Mouse (Mus musculus): ENCODE results near the gene Mpp2. TPM values are rescaled to one million over a fixed set of nuclear protein-coding genes. Genes with fewer than 3 reads are reported as not detected.

Mpp2 gene
- polyA plus RNA-seq, 1 experiment, result not detected

DNA sequence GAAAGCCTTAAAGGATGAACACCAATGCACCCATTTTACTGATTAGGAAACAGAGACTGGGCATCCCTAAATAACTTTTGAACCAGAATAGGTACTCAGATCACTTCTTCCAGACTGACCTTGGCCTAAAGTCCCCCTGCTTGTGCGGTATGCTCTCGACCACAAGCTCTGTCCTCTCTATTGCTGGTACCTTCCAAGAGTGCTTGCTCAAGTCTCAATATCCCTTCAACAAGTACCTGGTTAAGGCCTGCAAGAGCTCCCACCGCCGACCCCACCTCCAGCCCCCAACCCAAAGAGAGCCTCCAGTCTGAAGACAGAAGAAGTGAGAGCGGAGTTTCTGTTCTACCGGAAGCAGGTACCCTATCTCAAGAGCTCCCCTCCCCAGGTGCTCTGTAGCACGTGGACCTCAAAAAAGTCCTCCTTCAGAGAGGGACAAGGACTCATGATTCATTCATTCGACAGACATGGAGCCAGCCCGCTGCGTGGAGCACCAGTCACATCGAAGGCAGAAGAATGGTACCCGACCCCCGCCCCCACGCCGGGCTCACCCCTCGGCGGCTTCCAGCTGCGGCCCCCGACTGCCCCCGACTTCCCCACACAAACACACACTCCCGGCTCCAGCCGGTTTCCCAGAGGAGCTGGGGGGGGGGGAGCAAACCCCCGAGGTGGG is 62.2 kb downstream of the Mpp2 start:
- no peak overlapping the region; the same call in 1 of the 2 replicates for H3K27ac ChIP-seq (ENCODE audit: insufficient read depth, low read depth, low read length)
- peaks cover 28% of the 10 kb centered on the region for H3K4me1 ChIP-seq (ENCODE audit: control insufficient read depth, insufficient read depth, low read length)
- no peak for TF ChIP-seq CTCF (IDR thresholded peaks at IDR 0.05; ENCODE audit: insufficient read depth, low read depth, low read length)
- H3K4me3 ChIP-seq (ENCODE audit: insufficient read depth, low read depth, low read length), result peak overlapping the region; percentile 73
- WGBS, result 8% methylated on average over 23 of the region's 23 CpGs

DNA sequence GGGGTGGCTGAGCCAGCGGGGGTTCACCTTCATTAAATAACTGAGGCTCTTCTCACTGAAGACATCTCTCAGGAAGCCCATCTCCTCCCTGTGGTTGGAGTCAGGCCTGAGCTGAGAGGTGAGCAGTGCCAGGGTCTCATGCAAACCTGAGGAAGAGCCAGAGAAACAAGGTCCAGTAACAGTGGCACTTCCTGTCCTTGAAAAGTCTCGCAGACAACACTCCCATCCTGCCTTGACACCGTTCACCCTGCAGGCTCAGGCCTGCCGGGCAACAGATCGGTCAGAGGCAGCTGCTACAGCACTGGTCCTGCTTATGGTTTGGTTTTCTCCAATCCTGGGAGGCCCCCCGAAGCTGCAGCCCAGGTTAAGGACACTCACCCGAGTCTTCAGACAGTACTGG is 63.0 kb downstream of the Mpp2 start:
- no peak overlapping the region; the same call in 1 of the 2 replicates for H3K27ac ChIP-seq (ENCODE audit: insufficient read depth, low read depth, low read length)
- H3K4me3 ChIP-seq (ENCODE audit: insufficient read depth, low read depth, low read length), result peak overlapping the region; percentile 73
- peaks cover 28% of the 10 kb centered on the region for H3K4me1 ChIP-seq (ENCODE audit: control insufficient read depth, insufficient read depth, low read length)
- TF ChIP-seq CTCF (IDR thresholded peaks at IDR 0.05; ENCODE audit: insufficient read depth, low read depth, low read length), result no peak
- no peak for TF ChIP-seq POLR2A (IDR thresholded peaks at IDR 0.05; ENCODE audit: insufficient read depth, low read depth, low read length)
- 56% methylated on average over 7 of the region's 7 CpGs for WGBS

DNA sequence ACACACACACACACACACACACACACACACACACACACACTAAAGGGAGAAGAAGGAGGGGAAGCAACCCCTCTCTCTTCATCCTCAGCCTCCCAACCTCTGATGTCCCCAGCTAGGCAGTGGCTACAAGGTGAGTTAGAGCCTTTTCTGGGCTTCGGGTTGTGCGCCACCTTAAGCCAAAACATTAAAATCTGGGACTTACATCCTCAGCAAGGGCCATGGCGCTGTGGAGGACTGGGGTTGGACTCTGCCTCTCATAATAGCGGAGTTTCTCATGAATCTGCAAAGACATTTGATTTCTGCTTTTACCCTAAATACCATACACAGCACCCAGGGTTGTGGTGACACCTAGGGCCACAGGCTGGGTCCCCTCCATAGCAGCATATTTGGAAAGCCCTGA is 63.4 kb downstream of the Mpp2 start:
- Histone ChIP-seq H3K4me1 (ENCODE audit: control insufficient read depth, insufficient read depth, low read length) (peaks cover 28% of the 10 kb centered on the region), H3K4me3 (ENCODE audit: insufficient read depth, low read depth, low read length) (peak overlapping the region; percentile 73), H3K27ac (ENCODE audit: insufficient read depth, low read depth, low read length) (0 out of 2 replicates have a peak overlapping the region, but pooled peaks have one; percentile 8)
- no peak for TF ChIP-seq POLR2A (IDR thresholded peaks at IDR 0.05; ENCODE audit: insufficient read depth, low read depth, low read length)
- 78% methylated on average over 4 of the region's 4 CpGs for WGBS

DNA sequence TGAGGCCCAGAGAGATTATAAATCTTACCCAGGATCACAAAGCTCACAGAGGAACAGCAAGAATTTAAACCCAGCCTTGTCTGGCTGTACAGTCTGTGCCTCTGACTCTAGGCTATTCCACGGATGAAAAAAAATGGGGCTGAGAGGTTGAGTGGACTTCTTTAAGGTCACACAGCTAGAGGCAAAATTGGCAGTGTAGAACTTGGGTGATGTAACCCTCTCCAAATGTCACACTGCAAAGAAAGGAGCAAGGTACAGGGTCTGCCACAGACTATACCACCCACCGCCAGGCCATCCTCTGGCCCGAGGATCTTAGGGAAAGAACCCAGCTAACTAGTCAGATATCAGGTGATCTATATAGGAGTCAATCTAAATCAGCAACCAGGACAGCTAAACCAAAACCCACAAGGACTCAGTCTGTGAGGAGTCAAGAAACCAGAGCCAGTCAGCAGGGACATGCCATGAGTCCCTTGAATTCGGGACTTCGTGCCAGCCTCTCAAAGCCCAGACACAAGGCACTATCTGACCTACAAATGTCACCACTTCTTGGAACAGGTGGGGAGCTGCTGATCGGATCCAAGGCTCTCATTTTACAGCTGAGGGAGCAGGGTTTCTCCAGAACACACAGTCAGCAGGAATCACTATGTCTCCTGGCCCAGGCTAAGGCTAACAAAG is 64.1 kb downstream of the Mpp2 start:
- Histone ChIP-seq H3K4me1 (ENCODE audit: control insufficient read depth, insufficient read depth, low read length) (peaks cover 28% of the 10 kb centered on the region), H3K4me3 (ENCODE audit: insufficient read depth, low read depth, low read length) (no peak overlapping the region), H3K27ac (ENCODE audit: insufficient read depth, low read depth, low read length) (peak overlapping the region; percentile 8; the same call in 1 of the 2 replicates)
- TF ChIP-seq POLR2A (IDR thresholded peaks at IDR 0.05; ENCODE audit: insufficient read depth, low read depth, low read length) (no peak), CTCF (IDR thresholded peaks at IDR 0.05; ENCODE audit: insufficient read depth, low read depth, low read length) (no peak)
- 60% methylated on average over 6 of the region's 6 CpGs for WGBS

DNA sequence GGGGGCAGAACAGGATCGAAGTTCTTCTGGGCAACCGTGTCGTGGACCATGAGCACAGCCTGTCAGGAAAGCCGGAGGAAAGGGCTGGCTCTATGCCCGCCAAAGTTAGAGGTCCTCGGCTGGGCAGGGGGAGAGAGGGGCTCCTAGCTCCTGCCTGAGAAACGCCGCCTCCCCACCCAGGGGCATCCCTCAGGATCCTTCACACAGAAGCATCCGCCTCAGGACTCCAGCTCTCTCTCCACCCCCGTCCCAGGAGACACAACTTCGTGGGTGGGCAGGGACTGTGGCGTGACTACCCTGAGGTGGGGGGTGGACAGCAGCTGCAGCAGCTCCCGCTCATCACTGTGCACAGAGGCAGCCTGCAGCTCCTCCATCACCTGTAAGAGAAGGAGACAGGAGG is 64.9 kb downstream of the Mpp2 start:
- Histone ChIP-seq H3K27ac (ENCODE audit: insufficient read depth, low read depth, low read length) (peak overlapping the region; percentile 8; the same call in 1 of the 2 replicates), H3K4me1 (ENCODE audit: control insufficient read depth, insufficient read depth, low read length) (peaks cover 30% of the 10 kb centered on the region), H3K4me3 (ENCODE audit: insufficient read depth, low read depth, low read length) (peak overlapping the region; percentile 6; the same call in 1 of the 2 replicates)
- TF ChIP-seq CTCF (IDR thresholded peaks at IDR 0.05; ENCODE audit: insufficient read depth, low read depth, low read length) (no peak), POLR2A (IDR thresholded peaks at IDR 0.05; ENCODE audit: insufficient read depth, low read depth, low read length) (no peak)
- WGBS, result 60% methylated on average over 13 of the region's 13 CpGs

- no peak for TF ChIP-seq CTCF (IDR thresholded peaks at IDR 0.05; ENCODE audit: insufficient read depth, low read depth, low read length)
- TF ChIP-seq POLR2A (IDR thresholded peaks at IDR 0.05; ENCODE audit: insufficient read depth, low read depth, low read length), result no peak
- WGBS, result 78% methylated on average over 5 of the region's 5 CpGs
- Histone ChIP-seq H3K27ac (ENCODE audit: insufficient read depth, low read depth, low read length) (no peak overlapping the region), H3K4me1 (ENCODE audit: control insufficient read depth, insufficient read depth, low read length) (peaks cover 26% of the 10 kb centered on the region), H3K4me3 (ENCODE audit: insufficient read depth, low read depth, low read length) (no peak overlapping the region)
These were observed 67.1 kb downstream of the Mpp2 start for GRCm38 (mm10) chr11:102021196-102021595.

GRCm38 (mm10) chr11:102019736-102020135 is 68.6 kb downstream of the Mpp2 start:
- Histone ChIP-seq H3K4me3 (ENCODE audit: insufficient read depth, low read depth, low read length) (no peak overlapping the region), H3K4me1 (ENCODE audit: control insufficient read depth, insufficient read depth, low read length) (peaks cover 30% of the 10 kb centered on the region), H3K27ac (ENCODE audit: insufficient read depth, low read depth, low read length) (no peak overlapping the region)
- WGBS, result 55% methylated on average over 9 of the region's 9 CpGs
- TF ChIP-seq CTCF (IDR thresholded peaks at IDR 0.05; ENCODE audit: insufficient read depth, low read depth, low read length) (no peak), POLR2A (IDR thresholded peaks at IDR 0.05; ENCODE audit: insufficient read depth, low read depth, low read length) (no peak)

DNA sequence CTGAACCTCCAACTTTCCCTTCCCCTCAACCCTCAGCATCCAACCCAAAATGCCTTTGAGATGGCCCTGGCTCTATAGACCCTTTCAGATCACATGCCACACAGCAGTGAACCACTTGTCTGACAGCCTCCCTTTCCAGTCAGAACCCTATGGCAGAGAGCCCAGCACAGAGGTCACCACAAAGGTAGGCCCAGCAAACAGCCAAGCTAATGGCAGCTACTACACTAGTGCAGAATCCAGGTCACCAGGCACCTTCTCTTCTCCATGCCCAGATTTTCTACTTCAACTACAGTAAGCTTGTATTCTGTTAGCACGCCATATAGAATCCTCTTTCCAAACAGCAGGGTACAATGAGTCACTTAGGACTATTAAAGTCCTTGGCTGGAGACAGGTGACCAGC is 72.2 kb downstream of the Mpp2 start:
- Histone ChIP-seq H3K27ac (ENCODE audit: insufficient read depth, low read depth, low read length) (no peak overlapping the region), H3K4me3 (ENCODE audit: insufficient read depth, low read depth, low read length) (no peak overlapping the region), H3K4me1 (ENCODE audit: control insufficient read depth, insufficient read depth, low read length) (peaks cover 24% of the 10 kb centered on the region)
- WGBS, result 78% methylated on average over 1 of the region's 1 CpGs
- TF ChIP-seq CTCF (IDR thresholded peaks at IDR 0.05; ENCODE audit: insufficient read depth, low read depth, low read length) (no peak), POLR2A (IDR thresholded peaks at IDR 0.05; ENCODE audit: insufficient read depth, low read depth, low read length) (no peak)

DNA sequence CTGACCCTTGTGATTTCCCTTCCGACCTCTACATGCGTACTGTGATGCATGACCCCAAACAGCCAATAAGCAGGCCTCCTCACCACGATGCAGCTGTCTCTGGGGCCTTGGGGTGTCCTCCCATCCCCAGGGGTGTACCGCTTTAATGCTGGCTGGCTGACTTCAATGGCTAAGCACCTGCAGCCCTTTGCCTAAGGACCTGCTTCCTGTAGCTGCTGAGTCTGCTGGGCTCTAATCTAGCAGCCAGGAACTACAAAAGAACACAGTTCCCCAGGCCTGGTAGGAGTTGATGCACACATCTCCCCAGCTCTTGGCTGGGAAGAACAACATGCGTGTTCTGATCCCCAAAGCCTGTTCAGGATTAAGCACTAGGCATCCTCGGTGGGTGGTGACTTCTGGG is 72.8 kb downstream of the Mpp2 start:
- Histone ChIP-seq H3K4me3 (ENCODE audit: insufficient read depth, low read depth, low read length) (no peak overlapping the region), H3K27ac (ENCODE audit: insufficient read depth, low read depth, low read length) (no peak overlapping the region), H3K4me1 (ENCODE audit: control insufficient read depth, insufficient read depth, low read length) (peaks cover 26% of the 10 kb centered on the region)
- TF ChIP-seq POLR2A (IDR thresholded peaks at IDR 0.05; ENCODE audit: insufficient read depth, low read depth, low read length) (no peak), CTCF (IDR thresholded peaks at IDR 0.05; ENCODE audit: insufficient read depth, low read depth, low read length) (no peak)
- WGBS, result 62% methylated on average over 6 of the region's 6 CpGs

Data from olfactory bulb, adult 2 months (tissue).